Mouse (Mus musculus): ENCODE data around the gene Ccne1. TPM values are rescaled to one million over a fixed set of nuclear protein-coding genes. Genes with fewer than 3 reads are reported as not detected.
"Not testable (repeated sequence)": the region's sequence is repeated elsewhere in the genome, so short reads cannot be mapped to it uniquely, and the experiment has no call there.

The Ccne1 gene
- total and polyA plus RNA-seq, 3 experiments, result 43.7 to 109 (median 70.0) TPM

- dilution Hi-C loops (cut with MboI; ENCODE audit: extremely low pct_ligation_motif_present, extremely low pct_unique_long_range_greater_than_20kb, low sequenced_read_pairs), result no loop called here
These were observed 22.2 kb upstream of the Ccne1 start for GRCm38 (mm10) chr7:38129491-38129890.

DNA sequence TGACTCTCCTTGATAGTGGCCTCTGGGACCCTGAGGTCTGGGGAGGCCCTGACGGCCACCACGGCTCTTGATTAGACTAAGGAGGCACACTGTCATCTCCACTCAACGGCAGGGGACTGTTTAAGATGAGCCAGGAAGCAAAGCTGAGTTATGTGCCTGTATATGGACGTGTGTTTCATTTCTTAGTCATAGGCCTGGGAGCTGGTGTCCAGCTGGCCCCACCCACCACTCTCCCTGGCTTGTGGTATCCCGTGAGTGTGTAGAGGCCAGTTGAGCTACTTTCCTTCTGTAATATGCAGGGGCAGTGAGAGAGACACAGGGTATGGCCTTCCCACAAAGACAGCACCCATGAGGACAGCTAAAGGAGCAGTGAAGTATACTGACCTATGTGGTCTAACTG, 20.9 kb upstream of the Ccne1 start:
- H3K9ac ChIP-seq (ENCODE audit: insufficient read depth, low read depth); H3K79me2 ChIP-seq (replicated peaks; ENCODE audit: control insufficient read depth, extremely low read depth, insufficient read depth, poor library complexity, severe bottlenecking); H3K27ac ChIP-seq (ENCODE audit: insufficient read depth, low read depth); DNase-seq (ENCODE audit: extremely low read depth); dilution Hi-C loops (cut with MboI; ENCODE audit: extremely low pct_ligation_motif_present, extremely low pct_unique_long_range_greater_than_20kb, low sequenced_read_pairs); H3K27me3 ChIP-seq (replicated peaks); H3K36me3 ChIP-seq (replicated peaks in 1 of 2; ENCODE audit: control insufficient read depth in 1 of 2, insufficient read depth in 1 of 2, low read length in 1 of 2); H3K9me3 ChIP-seq (replicated peaks; ENCODE audit: low read length); H3K4me2 ChIP-seq (ENCODE audit: insufficient read depth, low read depth, poor library complexity, severe bottlenecking); in situ Hi-C loops (cut with MboI; ENCODE audit: low pct_ligation_motif_present, low pct_unique_long_range_greater_than_20kb, low sequenced_read_pairs); H3K4me3 ChIP-seq (replicated peaks in 1 of 3; ENCODE audit: low read depth in 2 of 3, low read length in 2 of 3, poor library complexity in 1 of 3): not testable (repeated sequence)
- peaks cover 3 to 14% of the 10 kb centered on the region in 2 experiments for H3K4me1 ChIP-seq (ENCODE audit: control insufficient read depth in 1 of 2, insufficient read depth in 2 of 2)

More at GRCm38 (mm10) chr7:38129491-38129890, 22.2 kb upstream of the Ccne1 start:
- no peaks in the 10 kb centered on the region for H3K79me2 ChIP-seq (replicated peaks; ENCODE audit: control insufficient read depth, extremely low read depth, insufficient read depth, poor library complexity, severe bottlenecking)
- no peak for DNase-seq (ENCODE audit: extremely low read depth)
- no peak overlapping the region for H3K4me2 ChIP-seq (ENCODE audit: insufficient read depth, low read depth, poor library complexity, severe bottlenecking)
- in situ Hi-C loops (cut with MboI; ENCODE audit: low pct_ligation_motif_present, low pct_unique_long_range_greater_than_20kb, low sequenced_read_pairs), result no loop called here
- H3K27me3 ChIP-seq (replicated peaks), result peaks cover 2% of the 10 kb centered on the region
- TF ChIP-seq JUND (conservative IDR thresholded peaks at IDR 0.05; ENCODE audit: low read depth, low read length), result no peak
- TF ChIP-seq KAT2A (IDR thresholded peaks at IDR 0.05; ENCODE audit: insufficient replicate concordance, low read length), result no peak
- TF ChIP-seq EP300 (IDR thresholded peaks at IDR 0.05; ENCODE audit: low read length), result no peak
- no peak for TF ChIP-seq PAX5 (IDR thresholded peaks at IDR 0.05; ENCODE audit: low read length)
- TF ChIP-seq ZC3H11A (IDR thresholded peaks at IDR 0.05; ENCODE audit: low read depth, low read length), result no peak
- TF ChIP-seq SIN3A (IDR thresholded peaks at IDR 0.05; ENCODE audit: low read length), result no peak
- no peak for TF ChIP-seq MAZ (IDR thresholded peaks at IDR 0.05; ENCODE audit: low read depth, low read length)
- no peak for TF ChIP-seq USF1 (IDR thresholded peaks at IDR 0.05; ENCODE audit: low read depth, low read length)
- TF ChIP-seq ZMIZ1 (IDR thresholded peaks at IDR 0.05; ENCODE audit: low read depth, low read length), result no peak
- no peak for TF ChIP-seq NRF1 (IDR thresholded peaks at IDR 0.05; ENCODE audit: low read depth, low read length)
- TF ChIP-seq MEF2A (IDR thresholded peaks at IDR 0.05; ENCODE audit: borderline replicate concordance, low read depth, low read length), result no peak
- no peak for TF ChIP-seq CTCF (conservative IDR thresholded peaks at IDR 0.05 in 1 of 2, IDR thresholded peaks at IDR 0.05 in 1 of 2; ENCODE audit: low read depth in 2 of 2, low read length in 2 of 2)
- TF ChIP-seq BHLHE40 (IDR thresholded peaks at IDR 0.05; ENCODE audit: low read depth, low read length), result no peak
- no peak for TF ChIP-seq MAFK (IDR thresholded peaks at IDR 0.05; ENCODE audit: insufficient replicate concordance, low read length)
- H3K9me3 ChIP-seq (replicated peaks; ENCODE audit: low read length), result no peaks in the 10 kb centered on the region
- no peaks in the 10 kb centered on the region for H3K36me3 ChIP-seq (replicated peaks in 1 of 2; ENCODE audit: control insufficient read depth in 1 of 2, insufficient read depth in 1 of 2, low read length in 1 of 2)
- H3K4me1 ChIP-seq (ENCODE audit: control insufficient read depth in 1 of 2, insufficient read depth in 2 of 2), result peaks cover 0 to 13% of the 10 kb centered on the region in 2 experiments; a peak in 3 of 4 replicates
- no peak overlapping the region for H3K27ac ChIP-seq (ENCODE audit: insufficient read depth, low read depth)
- no peak overlapping the region for H3K9ac ChIP-seq (ENCODE audit: insufficient read depth, low read depth)
- H3K4me3 ChIP-seq (replicated peaks in 1 of 3; ENCODE audit: low read depth in 2 of 3, low read length in 2 of 3, poor library complexity in 1 of 3), result no peak overlapping the region
